Mouse (Mus musculus) midbrain, embryonic 11.5 days (tissue): ENCODE data around the gene Olfr620. TPM values are rescaled to one million over a fixed set of nuclear protein-coding genes. Genes with fewer than 3 reads are reported as not detected.

ENCODE experiments used
- ATAC-seq: fragments of 200-750 bp; cut with Nextera tagmentation; 2 replicates; pipeline ENCODE4 v1.8.0; 2017; ENCODE audit warnings: moderate TSS enrichment, moderate library complexity; ENCODE audit not compliant: low FRiP score
- DNase-seq: peaks from one replicate; pipeline ENCODE4 v3.0.0; 2015; ENCODE audit warnings: low spot score; ENCODE audit errors: missing footprints
- H3K27ac ChIP-seq: fragments of 300-500 bp; sonication (generic); 2 replicates; pipeline ENCODE4 v1.5.1; 2014; ENCODE audit warnings: low read depth, low read length
- H3K27me3 ChIP-seq: fragments of 300-500 bp; sonication (generic); 2 replicates; pipeline ENCODE4 v1.6.1; 2014; ENCODE audit warnings: mild to moderate bottlenecking, low read length, moderate library complexity, mixed read lengths; ENCODE audit not compliant: control insufficient read depth, insufficient read depth
- H3K36me3 ChIP-seq: fragments of 300-500 bp; sonication (generic); 2 replicates; pipeline ENCODE4 v1.6.1; 2014; ENCODE audit warnings: mild to moderate bottlenecking, low read length, moderate library complexity, mixed read lengths; ENCODE audit not compliant: control insufficient read depth, insufficient read depth
- H3K4me1 ChIP-seq: fragments of 300-500 bp; sonication (generic); 2 replicates; pipeline ENCODE4 v1.6.1; 2014; ENCODE audit warnings: low read length; ENCODE audit not compliant: control insufficient read depth, insufficient read depth
- H3K4me2 ChIP-seq: fragments of 300-500 bp; sonication (generic); 2 replicates; pipeline ENCODE4 v1.6.1; 2014; ENCODE audit warnings: mild to moderate bottlenecking, moderate library complexity
- H3K4me3 ChIP-seq: fragments of 300-500 bp; sonication (generic); 2 replicates; pipeline ENCODE4 v1.5.1; 2014; ENCODE audit warnings: low read depth, low read length
- H3K9ac ChIP-seq: fragments of 300-500 bp; sonication (generic); 2 replicates; pipeline ENCODE4 v1.6.1; 2014; ENCODE audit warnings: low read length
- H3K9me3 ChIP-seq: fragments of 300-500 bp; sonication (generic); 2 replicates; pipeline ENCODE4 v1.6.1; 2016; ENCODE audit warnings: low read length; ENCODE audit not compliant: control insufficient read depth
- WGBS: fragments of 180-500 bp; shearing (Covaris S2); extraction: QIAGEN DNeasy Blood & Tissue Kit; methylation state at CpG from one replicate; pipeline ENCODE4 v1.1.7; 2014; 5-methylcytosine and 5-hydroxymethylcytosine counted together
- microRNA-seq: library from miRNA; unstranded; fragments of <30 nt; microRNA quantifications from one replicate; pipeline ENCODE4, GENCODE M21; 2017
- polyA plus RNA-seq: library from polyadenylated mRNA; unstranded; fragments of >200 nt; fragmentation: Nextera tagmentation; extraction: Ambion mirVana; gene quantifications from 2 replicates; pipeline ENCODE4 v1.2.1, GENCODE M21; 2014

Gene Olfr620
- polyA plus RNA-seq, 1 experiment from 2014 or later, result not detected

- no peak for ATAC-seq
- DNase-seq, result no peak
- Histone ChIP-seq H3K27me3 (no peaks in the 10 kb centered on the region), H3K9me3 (no peaks in the 10 kb centered on the region), H3K36me3 (no peaks in the 10 kb centered on the region), H3K4me3 (no peak within 1 kb of the TSS), H3K4me2 (no peak within 1 kb of the TSS), H3K4me1 (no peaks in the 10 kb centered on the region), H3K9ac (no peak within 1 kb of the TSS), H3K27ac (no peak within 1 kb of the TSS)
- WGBS, result 87% methylated on average over 2 of the region's 2 CpGs
Measured at GRCm38 (mm10) chr7:103555779-103556178, 56.6 kb downstream of the Olfr620 start, which contains the start of gene Olfr615. TSS of gene Olfr615 (plus strand) at chr7:103556079.

Small RNA genes lying within 50 kb of the gene (microRNA-seq; reads per million reads assigned to microRNA genes)
- gene Gm26506, result not detected

Other genes with a start within 250 kb of the Olfr620 start
- not detected in 2 replicates for gene Olfr601, start 249.9 kb downstream of the Olfr620 start, polyA plus RNA-seq
- not detected in 2 replicates for gene Olfr603, start 226.4 kb downstream of the Olfr620 start, polyA plus RNA-seq
- not detected in 2 replicates for gene Usp17lc, start 197.5 kb downstream of the Olfr620 start, polyA plus RNA-seq
- not detected in 2 replicates for gene Olfr605, start 167.1 kb downstream of the Olfr620 start, polyA plus RNA-seq
- not detected in 2 replicates for gene Olfr606, start 163.5 kb downstream of the Olfr620 start, polyA plus RNA-seq
- gene Olfr607, start 148.4 kb downstream of the Olfr620 start, polyA plus RNA-seq, result not detected in 2 replicates
- not detected in 2 replicates for gene Olfr608, start 142.7 kb downstream of the Olfr620 start, polyA plus RNA-seq
- not detected in 2 replicates for gene Olfr609, start 114.5 kb downstream of the Olfr620 start, polyA plus RNA-seq
- gene Olfr610, start 100.4 kb downstream of the Olfr620 start, polyA plus RNA-seq, result not detected in 2 replicates
- gene Olfr611, start 91.7 kb downstream of the Olfr620 start, polyA plus RNA-seq, result not detected in 2 replicates
- gene Olfr612, start 69.8 kb downstream of the Olfr620 start, polyA plus RNA-seq, result not detected in 2 replicates
- gene Olfr613, start 64.5 kb downstream of the Olfr620 start, polyA plus RNA-seq, result not detected in 2 replicates
- gene Olfr615, start 56.5 kb downstream of the Olfr620 start, polyA plus RNA-seq, result not detected in 2 replicates
- gene Olfr616, start 43.4 kb downstream of the Olfr620 start, polyA plus RNA-seq, result not detected in 2 replicates
- gene Olfr617, start 39.5 kb downstream of the Olfr620 start, polyA plus RNA-seq, result not detected in 2 replicates
- gene Olfr618, start 22.4 kb downstream of the Olfr620 start, polyA plus RNA-seq, result not detected in 2 replicates
- not detected in 2 replicates for gene Olfr619, start 12.0 kb downstream of the Olfr620 start, polyA plus RNA-seq
- gene Olfr622, start 30.2 kb upstream of the Olfr620 start, polyA plus RNA-seq, result not detected in 2 replicates
- gene Olfr623, start 51.2 kb upstream of the Olfr620 start, polyA plus RNA-seq, result not detected in 2 replicates
- gene Olfr624, start 58.7 kb upstream of the Olfr620 start, polyA plus RNA-seq, result 0.03 and 0.04 TPM in 2 replicates
- not detected in 2 replicates for gene Olfr625-ps1, start 70.2 kb upstream of the Olfr620 start, polyA plus RNA-seq
- not detected in 2 replicates for gene Olfr243, start 102.1 kb upstream of the Olfr620 start, polyA plus RNA-seq
- not detected in 2 replicates for gene Olfr628, start 117.8 kb upstream of the Olfr620 start, polyA plus RNA-seq
- not detected in 2 replicates for gene Olfr629, start 132.4 kb upstream of the Olfr620 start, polyA plus RNA-seq
- not detected in 2 replicates for gene Olfr630, start 144.8 kb upstream of the Olfr620 start, polyA plus RNA-seq
- not detected in 2 replicates for gene Olfr69, start 159.1 kb upstream of the Olfr620 start, polyA plus RNA-seq
- gene Olfr68, start 167.2 kb upstream of the Olfr620 start, polyA plus RNA-seq, result not detected in 2 replicates
- gene Olfr67, start 179.3 kb upstream of the Olfr620 start, polyA plus RNA-seq, result not detected in 2 replicates
- 767 and 794 TPM in 2 replicates for gene Hbb-bt, start 201.5 kb upstream of the Olfr620 start, polyA plus RNA-seq
- 259 and 279 TPM in 2 replicates for gene Hbb-bs, start 215.6 kb upstream of the Olfr620 start, polyA plus RNA-seq
- not detected in 2 replicates for gene Hbb-bh2, start 228.0 kb upstream of the Olfr620 start, polyA plus RNA-seq
- gene Hbb-bh1, start 230.6 kb upstream of the Olfr620 start, polyA plus RNA-seq, result 2,751 and 2,795 TPM in 2 replicates
- 11,345 and 11,485 TPM in 2 replicates for gene Hbb-y, start 240.7 kb upstream of the Olfr620 start, polyA plus RNA-seq